Mouse (Mus musculus) MEL (cell line): ENCODE results near the gene 1700067P10Rik. TPM values are rescaled to one million over a fixed set of nuclear protein-coding genes. Genes with fewer than 3 reads are reported as not detected.

Source experiments
- DNase-seq: peaks from one replicate; pipeline ENCODE4 v3.0.0; 2011; ENCODE audit warnings: low read depth, low spot score
- H3K27ac ChIP-seq: 2 replicates; pipeline ENCODE4 v1.5.1; 2012; ENCODE audit warnings: low read depth, mild to moderate bottlenecking, control low read depth, low read length, moderate library complexity; ENCODE audit not compliant: control insufficient read depth
- H3K27me3 ChIP-seq, 2 experiments: fragments of 150-350 bp in 1 of 2; sonication (generic) in 1 of 2; 2 replicates each; pipeline ENCODE4 v1.6.1; 2012; ENCODE audit warnings: low read length in 2 of 2, mild to moderate bottlenecking in 2 of 2, improper control_type of control experiment in 1 of 2, moderate library complexity in 1 of 2; ENCODE audit not compliant: insufficient read depth in 2 of 2, control insufficient read depth in 1 of 2
- H3K36me3 ChIP-seq, 2 experiments: 2 replicates each; pipeline ENCODE4 v1.6.1; 2012 to 2014; ENCODE audit warnings: low read length in 2 of 2, improper control_type of control experiment in 1 of 2, inconsistent platforms in 1 of 2, mild to moderate bottlenecking in 1 of 2; ENCODE audit not compliant: insufficient read depth in 2 of 2, control insufficient read depth in 1 of 2
- H3K4me1 ChIP-seq, 2 experiments: fragments of 150-350 bp in 1 of 2; sonication (generic) in 1 of 2; 2 replicates each; pipeline ENCODE4 v1.6.1; 2012; ENCODE audit warnings: low read length in 2 of 2, improper control_type of control experiment in 1 of 2, mild to moderate bottlenecking in 1 of 2; ENCODE audit not compliant: insufficient read depth in 2 of 2, control insufficient read depth in 1 of 2
- H3K4me3 ChIP-seq, 2 experiments: fragments of 150-350 bp in 1 of 2; sonication (generic) in 1 of 2; 2 replicates each; pipeline ENCODE4 v1.5.1; 2012; ENCODE audit warnings: low read depth in 2 of 2, low read length in 2 of 2, mild to moderate bottlenecking in 2 of 2, moderate library complexity in 2 of 2, control low read depth in 1 of 2, improper control_type of control experiment in 1 of 2; ENCODE audit not compliant: control insufficient read depth in 1 of 2, insufficient read depth in 1 of 2
- H3K79me2 ChIP-seq: 2 replicates; pipeline ENCODE4 v1.6.1; 2012; ENCODE audit warnings: mild to moderate bottlenecking, low read length, moderate library complexity; ENCODE audit not compliant: control insufficient read depth, poor library complexity, insufficient read depth
- H3K9ac ChIP-seq: 2 replicates; pipeline ENCODE4 v1.6.1; 2012; ENCODE audit warnings: low read depth, mild to moderate bottlenecking, control low read depth, low read length, moderate library complexity; ENCODE audit not compliant: control insufficient read depth, poor library complexity, severe bottlenecking
- H3K9me3 ChIP-seq: fragments of 150-350 bp; sonication (generic); replicated peaks from 2 replicates; pipeline ENCODE4 v1.6.1; 2012; ENCODE audit warnings: mild to moderate bottlenecking, low read length, improper control_type of control experiment, moderate library complexity; ENCODE audit not compliant: insufficient read depth
- BHLHE40 ChIP-seq: IDR thresholded peaks from 2 replicates; pipeline ENCODE4 v1.6.1; 2012; ENCODE audit warnings: low read depth, mild to moderate bottlenecking, inconsistent platforms, low read length, improper control_type of control experiment, borderline replicate concordance
- CHD2 ChIP-seq: IDR thresholded peaks from 2 replicates; pipeline ENCODE4 v1.6.1; 2011; ENCODE audit warnings: low read length, improper control_type of control experiment
- CTCF ChIP-seq, 3 experiments: IDR thresholded peaks in 2 of 3; conservative IDR thresholded peaks in 1 of 3; 2 replicates each; pipeline ENCODE4 v1.5.1; 2011 to 2012; ENCODE audit warnings: low read length in 3 of 3, low read depth in 2 of 3, mild to moderate bottlenecking in 2 of 3, improper control_type of control experiment in 1 of 3, inconsistent platforms in 1 of 3, mixed read lengths in 1 of 3, moderate library complexity in 1 of 3; ENCODE audit not compliant: control insufficient read depth in 1 of 3, insufficient read depth in 1 of 3, poor library complexity in 1 of 3, severe bottlenecking in 1 of 3
- ETS1 ChIP-seq: IDR thresholded peaks from 2 replicates; pipeline ENCODE4 v1.6.1; 2012; ENCODE audit warnings: low read depth, mild to moderate bottlenecking, inconsistent platforms, low read length, improper control_type of control experiment, moderate library complexity
- GABPA ChIP-seq: IDR thresholded peaks from 2 replicates; pipeline ENCODE4 v1.6.1; 2012; ENCODE audit warnings: low read depth, mild to moderate bottlenecking, inconsistent platforms, low read length, improper control_type of control experiment, moderate library complexity
- GATA1 ChIP-seq: IDR thresholded peaks from 2 replicates; pipeline ENCODE4 v1.6.1; 2011; ENCODE audit warnings: low read depth, low read length, improper control_type of control experiment
- JUND ChIP-seq: IDR thresholded peaks from 2 replicates; pipeline ENCODE4 v1.6.1; 2011; ENCODE audit warnings: low read depth, mild to moderate bottlenecking, improper control_type of control experiment, low read length
- KAT2A ChIP-seq: conservative IDR thresholded peaks from 2 replicates; pipeline ENCODE4 v1.6.1; 2012; ENCODE audit warnings: low read depth, low read length, improper control_type of control experiment, inconsistent platforms
- MAFK ChIP-seq: IDR thresholded peaks from 2 replicates; pipeline ENCODE4 v1.6.1; 2011; ENCODE audit warnings: low read depth, mild to moderate bottlenecking, low read length, improper control_type of control experiment, borderline replicate concordance
- MAX ChIP-seq: IDR thresholded peaks from 2 replicates; pipeline ENCODE4 v1.6.1; 2011; ENCODE audit warnings: low read length, improper control_type of control experiment
- MAZ ChIP-seq: IDR thresholded peaks from 2 replicates; pipeline ENCODE4 v1.6.1; 2012; ENCODE audit warnings: low read depth, mild to moderate bottlenecking, inconsistent platforms, low read length, improper control_type of control experiment
- MEF2A ChIP-seq: IDR thresholded peaks from 2 replicates; pipeline ENCODE4 v1.6.1; 2014; ENCODE audit warnings: low read depth, mild to moderate bottlenecking, inconsistent platforms, low read length, improper control_type of control experiment; ENCODE audit not compliant: poor library complexity, insufficient replicate concordance, severe bottlenecking; ENCODE audit errors: extremely low read depth
- MYB ChIP-seq: IDR thresholded peaks from 2 replicates; pipeline ENCODE4 v1.6.1; 2011; ENCODE audit warnings: mild to moderate bottlenecking, low read depth, low read length, improper control_type of control experiment
- MYC ChIP-seq: IDR thresholded peaks from 2 replicates; pipeline ENCODE4 v1.6.1; 2011; ENCODE audit warnings: low read depth, mild to moderate bottlenecking, low read length, improper control_type of control experiment, moderate library complexity
- NELFE ChIP-seq: IDR thresholded peaks from 2 replicates; pipeline ENCODE4 v1.6.1; 2011; ENCODE audit warnings: low read depth, low read length, improper control_type of control experiment
- NRF1 ChIP-seq: IDR thresholded peaks from 2 replicates; pipeline ENCODE4 v1.6.1; 2014; ENCODE audit warnings: low read depth, mild to moderate bottlenecking, inconsistent platforms, low read length, improper control_type of control experiment, moderate library complexity; ENCODE audit not compliant: poor library complexity, insufficient read depth, severe bottlenecking
- POLR2A ChIP-seq, 2 experiments: IDR thresholded peaks; 2 replicates each; pipeline ENCODE4 v1.6.1; 2011 to 2012; ENCODE audit warnings: low read length in 2 of 2, mild to moderate bottlenecking in 2 of 2, control low read depth in 1 of 2, improper control_type of control experiment in 1 of 2, low read depth in 1 of 2, moderate library complexity in 1 of 2; ENCODE audit not compliant: control insufficient read depth in 1 of 2, insufficient read depth in 1 of 2, poor library complexity in 1 of 2
- POLR2AphosphoS5 ChIP-seq: IDR thresholded peaks from 2 replicates; pipeline ENCODE4 v1.6.1; 2012; ENCODE audit warnings: low read depth, borderline replicate concordance, mild to moderate bottlenecking, inconsistent platforms, low read length, moderate library complexity, mixed read lengths
- TCF12 ChIP-seq: IDR thresholded peaks from 2 replicates; pipeline ENCODE4 v1.6.1; 2014; ENCODE audit warnings: low read depth, mild to moderate bottlenecking, inconsistent platforms, low read length, improper control_type of control experiment, moderate library complexity
- UBTF ChIP-seq: IDR thresholded peaks from 2 replicates; pipeline ENCODE4 v1.6.1; 2012; ENCODE audit warnings: low read depth, mild to moderate bottlenecking, inconsistent platforms, low read length, improper control_type of control experiment, moderate library complexity, borderline replicate concordance; ENCODE audit not compliant: insufficient read depth
- USF1 ChIP-seq: IDR thresholded peaks from 2 replicates; pipeline ENCODE4 v1.6.1; 2014; ENCODE audit warnings: low read depth, mild to moderate bottlenecking, inconsistent platforms, low read length, improper control_type of control experiment, moderate library complexity
- ZC3H11A ChIP-seq: IDR thresholded peaks from 2 replicates; pipeline ENCODE4 v1.6.1; 2012; ENCODE audit warnings: low read depth, mild to moderate bottlenecking, inconsistent platforms, low read length, improper control_type of control experiment
- ZKSCAN1 ChIP-seq: IDR thresholded peaks from 2 replicates; pipeline ENCODE4 v1.6.1; 2012; ENCODE audit warnings: low read depth, mild to moderate bottlenecking, inconsistent platforms, low read length, improper control_type of control experiment, moderate library complexity
- ZMIZ1 ChIP-seq: IDR thresholded peaks from 2 replicates; pipeline ENCODE4 v1.6.1; 2012; ENCODE audit warnings: low read depth, mild to moderate bottlenecking, inconsistent platforms, low read length, improper control_type of control experiment, moderate library complexity
- polyA plus RNA-seq, 2 experiments: library from polyadenylated mRNA; stranded (reverse) in 1 of 2; unstranded in 1 of 2; fragments of >175 nt in 1 of 2; fragments of >200 nt in 1 of 2; gene quantifications; 2 replicates each; pipeline versions ENCODE4 v1.2.1 to v1.2.4; 2012; ENCODE audit warnings: low replicate concordance in 2 of 2, low read depth in 1 of 2; ENCODE audit not compliant: insufficient read length in 2 of 2, insufficient read depth in 1 of 2, missing spikeins in 1 of 2
- total RNA-seq: library from RNA; depleted of rRNA; stranded (reverse); fragments of 300-350 nt; gene quantifications from 2 replicates; pipeline ENCODE4 v1.2.3, GENCODE M21; 2012

The 1700067P10Rik gene
- total and polyA plus RNA-seq, 3 experiments, result not detected

GRCm38 (mm10) chr17:48067729-48068128 lies 21.4 kb upstream of the 1700067P10Rik start:
- no peak overlapping the region for H3K27ac ChIP-seq
- H3K9ac ChIP-seq, result no peak overlapping the region
- no peak overlapping the region for H3K4me3 ChIP-seq
- DNase-seq, result no peak
- no peaks in the 10 kb centered on the region for H3K4me1 ChIP-seq
- H3K36me3 ChIP-seq, result no peaks in the 10 kb centered on the region
- no peaks in the 10 kb centered on the region for H3K9me3 ChIP-seq
- TF ChIP-seq ZC3H11A, result no peak
- TF ChIP-seq GABPA, result no peak
- no peak for TF ChIP-seq NRF1
- no peak for TF ChIP-seq CTCF (IDR thresholded peaks at IDR 0.05 in 2 of 3, conservative IDR thresholded peaks at IDR 0.05 in 1 of 3; ENCODE audit: control insufficient read depth in 1 of 3, insufficient read depth in 1 of 3, low read depth in 2 of 3, low read length in 3 of 3, poor library complexity in 1 of 3, severe bottlenecking in 1 of 3)
- TF ChIP-seq POLR2A (IDR thresholded peaks at IDR 0.05; ENCODE audit: control insufficient read depth in 1 of 2, insufficient read depth in 1 of 2, low read depth in 1 of 2, low read length in 2 of 2, poor library complexity in 1 of 2), result no peak
- no peak for TF ChIP-seq MEF2A
- no peak for TF ChIP-seq GATA1
- TF ChIP-seq KAT2A, result no peak
- no peak for TF ChIP-seq MAZ
- no peak for TF ChIP-seq POLR2AphosphoS5
- TF ChIP-seq ETS1, result no peak
- TF ChIP-seq MYB, result no peak
- no peak for TF ChIP-seq ZKSCAN1
- TF ChIP-seq USF1, result no peak
- no peak for TF ChIP-seq MYC
- TF ChIP-seq UBTF, result no peak
- TF ChIP-seq MAX, result no peak
- TF ChIP-seq NELFE, result no peak
- TF ChIP-seq BHLHE40, result no peak
- no peaks in the 10 kb centered on the region for H3K79me2 ChIP-seq
- no peaks in the 10 kb centered on the region; a peak in 1 of 4 replicates for H3K27me3 ChIP-seq

GRCm38 (mm10) chr17:48080626-48081025 lies 8.5 kb upstream of the 1700067P10Rik start:
- Histone ChIP-seq H3K36me3 (no peaks in the 10 kb centered on the region; a peak in 1 of 4 replicates), H3K4me1 (0 out of 4 replicates have a peak, but pooled peaks cover 0 to 2% of the 10 kb centered on the region in 2 experiments), H3K9ac (no peak overlapping the region), H3K4me3 (no peak overlapping the region), H3K79me2 (no peaks in the 10 kb centered on the region), H3K9me3 (no peaks in the 10 kb centered on the region), H3K27ac (no peak overlapping the region), H3K27me3 (no peaks in the 10 kb centered on the region)
- TF ChIP-seq MAZ (no peak), JUND (no peak), MEF2A (no peak), UBTF (no peak), TCF12 (no peak), MAFK (no peak), CHD2 (no peak), ZMIZ1 (no peak), GABPA (no peak), ZKSCAN1 (no peak), POLR2A (IDR thresholded peaks at IDR 0.05; ENCODE audit: control insufficient read depth in 1 of 2, insufficient read depth in 1 of 2, low read depth in 1 of 2, low read length in 2 of 2, poor library complexity in 1 of 2) (no peak)
- DNase-seq, result peak; percentile 16
